In genomic region chr2:44397209-44397608, GRCm38 (mm10) we compare ENCODE assay signal across 12 mouse cellular contexts.
"Had no signal": no experiment of that assay in that cellular context is flagged by ENCODE, and none has a peak within 500 bp of the region (broad histone marks: within the 10 kb centered on the region; RNA-seq: fewer than 3 reads in every experiment).

No protein-coding gene starts in this region.

- DNase-seq: layer of hippocampus, adult 9-11 months; layer of hippocampus, postnatal 36 days; liver; liver, embryonic 13.5 days; lung, adult 18-20 months; right cerebral cortex, adult 18-20 months; right cerebral cortex, postnatal 25 days; thymus, postnatal 4 days had no signal

- H3K36me3 ChIP-seq: intestine, embryonic 15.5 days; limb, embryonic 12.5 days; liver, embryonic 13.5 days had no signal

- H3K27me3 ChIP-seq: intestine, embryonic 15.5 days; limb, embryonic 12.5 days; liver, embryonic 13.5 days had no signal

- H3K27ac ChIP-seq: intestine, embryonic 15.5 days; kidney, postnatal 0 days; limb, embryonic 12.5 days; liver, embryonic 13.5 days; stomach, postnatal 0 days had no signal

- H3K4me1 ChIP-seq: intestine, embryonic 15.5 days; liver, embryonic 13.5 days had no signal

- ATAC-seq: intestine, embryonic 15.5 days had no signal

- H3K4me2 ChIP-seq: intestine, embryonic 15.5 days; limb, embryonic 12.5 days; liver, embryonic 13.5 days had no signal

- H3K4me3 ChIP-seq: intestine, embryonic 15.5 days; limb, embryonic 12.5 days; liver, embryonic 13.5 days had no signal

- H3K9ac ChIP-seq: intestine, embryonic 15.5 days; limb, embryonic 12.5 days; liver, embryonic 13.5 days had no signal

- H3K9me3 ChIP-seq: intestine, embryonic 15.5 days; limb, embryonic 12.5 days; liver, embryonic 13.5 days had no signal
